Mouse (Mus musculus): ENCODE results near the gene Msmb. TPM values are rescaled to one million over a fixed set of nuclear protein-coding genes. Genes with fewer than 3 reads are reported as not detected.
"Not testable (repeated sequence)": the region's sequence is repeated elsewhere in the genome, so short reads cannot be mapped to it uniquely, and the experiment has no call there.

The Msmb gene
- polyA plus RNA-seq, 1 experiment from 2014 or later, result not detected

- peaks cover 58% of the 10 kb centered on the region for H3K36me3 ChIP-seq
- no peaks in the 10 kb centered on the region for H3K4me1 ChIP-seq (replicated peaks)
Observed at GRCm38 (mm10) chr14:32190627-32191391, 49.0 kb downstream of the Msmb start.

GRCm38 (mm10) chr14:32191926-32192325 is 50.1 kb downstream of the Msmb start:
- Histone ChIP-seq H3K9me3 (no peaks in the 10 kb centered on the region), H3K4me3 (no peak overlapping the region), H3K4me1 (replicated peaks) (no peaks in the 10 kb centered on the region), H3K27me3 (no peaks in the 10 kb centered on the region), H3K9ac (no peak overlapping the region), H3K27ac (replicated peaks) (no peak overlapping the region), H3K36me3 (peaks cover 55% of the 10 kb centered on the region), H3K4me2 (no peak overlapping the region)
- ATAC-seq (ENCODE audit: low FRiP score, low read depth), result no peak
- WGBS, result 96% methylated on average over 5 of the region's 5 CpGs

More at GRCm38 (mm10) chr14:32190627-32191391, 49.0 kb downstream of the Msmb start:
- ATAC-seq (ENCODE audit: low FRiP score, low read depth), result no peak
- 95% methylated on average over 6 of the region's 6 CpGs for WGBS
- no peak overlapping the region for H3K9ac ChIP-seq
- H3K9me3 ChIP-seq, result no peaks in the 10 kb centered on the region
- H3K4me2 ChIP-seq, result no peak overlapping the region
- no peak overlapping the region for H3K27ac ChIP-seq (replicated peaks)
- no peak overlapping the region for H3K4me3 ChIP-seq
- H3K27me3 ChIP-seq, result no peaks in the 10 kb centered on the region

- no peak overlapping the region for H3K9ac ChIP-seq
- WGBS, result 46% methylated on average over 3 of the region's 3 CpGs
- H3K27me3 ChIP-seq, result no peaks in the 10 kb centered on the region
- no peak overlapping the region for H3K4me3 ChIP-seq
- no peak overlapping the region for H3K4me2 ChIP-seq
- no peak overlapping the region for H3K27ac ChIP-seq (replicated peaks)
- H3K36me3 ChIP-seq, result peaks cover 54% of the 10 kb centered on the region
- no peak for ATAC-seq (ENCODE audit: low FRiP score, low read depth)
- no peaks in the 10 kb centered on the region for H3K9me3 ChIP-seq
- H3K4me1 ChIP-seq (replicated peaks), result no peaks in the 10 kb centered on the region
Observed at GRCm38 (mm10) chr14:32192437-32192836, 50.6 kb downstream of the Msmb start.

GRCm38 (mm10) chr14:32193557-32193956 is 51.7 kb downstream of the Msmb start:
- H3K4me2 ChIP-seq; H3K27ac ChIP-seq (replicated peaks); ATAC-seq (ENCODE audit: low FRiP score, low read depth); H3K9ac ChIP-seq; H3K9me3 ChIP-seq; H3K27me3 ChIP-seq; H3K4me1 ChIP-seq (replicated peaks); H3K4me3 ChIP-seq: not testable (repeated sequence)
- peaks cover 52% of the 10 kb centered on the region for H3K36me3 ChIP-seq
- 87% methylated on average over 5 of the region's 5 CpGs for WGBS

- H3K36me3 ChIP-seq, result peaks cover 20% of the 10 kb centered on the region
- H3K27ac ChIP-seq (replicated peaks), result peak overlapping the region; percentile 36; the same call in 1 of the 2 replicates
- H3K27me3 ChIP-seq, result no peaks in the 10 kb centered on the region
- no peaks in the 10 kb centered on the region for H3K9me3 ChIP-seq
- H3K4me2 ChIP-seq, result peak overlapping the region; percentile 80
- 0% methylated on average over 25 of the region's 26 CpGs for WGBS
- H3K4me1 ChIP-seq (replicated peaks), result peaks cover 31% of the 10 kb centered on the region
- H3K4me3 ChIP-seq, result peak overlapping the region; percentile 84
- ATAC-seq (ENCODE audit: low FRiP score, low read depth), result peak; percentile 59; the same call in 1 of the 2 replicates
- H3K9ac ChIP-seq, result peak overlapping the region; percentile 91
Observed at GRCm38 (mm10) chr14:32201354-32201753, 59.5 kb downstream of the Msmb start.

GRCm38 (mm10) chr14:32201791-32202451 is 60.1 kb downstream of the Msmb start, which contains the start of the genes Timm23 and Parg:
Gene Timm23 (minus strand): TSS chr14:32201898.
Gene Parg (plus strand): TSS chr14:32201949.
- under 1% methylated on average over 73 of the region's 77 CpGs for WGBS
- Histone ChIP-seq H3K36me3 (peaks cover 17% of the 10 kb centered on the region), H3K27ac (replicated peaks) (peak within 1 kb of the TSS; percentile 83)

More at GRCm38 (mm10) chr14:32201791-32202451, 60.1 kb downstream of the Msmb start, which contains the start of the genes Timm23 and Parg:
- Histone ChIP-seq H3K27me3 (no peaks in the 10 kb centered on the region), H3K9ac (peak within 1 kb of the TSS; percentile 91), H3K4me3 (peak within 1 kb of the TSS; percentile 84), H3K4me1 (replicated peaks) (peaks cover 31% of the 10 kb centered on the region), H3K4me2 (peak within 1 kb of the TSS; percentile 89), H3K9me3 (no peaks in the 10 kb centered on the region)
- ATAC-seq (ENCODE audit: low FRiP score, low read depth), result peak; percentile 95

Other genes starting within 250 kb of the Msmb start
- gene Galnt15, start 113.0 kb upstream of the Msmb start, polyA plus RNA-seq (2015; fragmentation: Nextera tagmentation; extraction: Ambion mirVana), result 0.68 and 0.73 TPM in 2 replicates
- 20.8 and 22.2 TPM in 2 replicates for gene Oxnad1, start 56.6 kb upstream of the Msmb start, polyA plus RNA-seq (2015; fragmentation: Nextera tagmentation; extraction: Ambion mirVana)
- gene Dph3, start 56.3 kb upstream of the Msmb start, polyA plus RNA-seq (2015; fragmentation: Nextera tagmentation; extraction: Ambion mirVana), result 71.2 and 73.0 TPM in 2 replicates
- 95.6 and 103 TPM in 2 replicates for gene Ncoa4, start 17.8 kb downstream of the Msmb start, polyA plus RNA-seq (2015; fragmentation: Nextera tagmentation; extraction: Ambion mirVana)
- 225 and 227 TPM in 2 replicates for gene Timm23, start 59.9 kb downstream of the Msmb start, polyA plus RNA-seq (2015; fragmentation: Nextera tagmentation; extraction: Ambion mirVana)
- gene Parg, start 59.9 kb downstream of the Msmb start, polyA plus RNA-seq (2015; fragmentation: Nextera tagmentation; extraction: Ambion mirVana), result 31.0 and 34.6 TPM in 2 replicates
- gene Ogdhl, start 180.0 kb downstream of the Msmb start, polyA plus RNA-seq (2015; fragmentation: Nextera tagmentation; extraction: Ambion mirVana), result 22.8 and 23.7 TPM in 2 replicates
- gene 1700024G13Rik, start 246.4 kb downstream of the Msmb start, polyA plus RNA-seq (2015; fragmentation: Nextera tagmentation; extraction: Ambion mirVana), result 0.33 and 0.61 TPM in 2 replicates

Data from hindbrain, embryonic 15.5 days (tissue).